Mouse (Mus musculus) urinary bladder, adult 18-20 months (tissue): ENCODE results near the gene Parp16.
"Not testable (repeated sequence)": the region's sequence is repeated elsewhere in the genome, so short reads cannot be mapped to it uniquely, and the experiment has no call there.

Experiments used
- DNase-seq, 2 experiments: peaks; one replicate each; pipeline ENCODE4 v3.0.0; 2022; ENCODE audit warnings: low spot score in 2 of 2, mixed read lengths in 2 of 2

Parp16 gene

GRCm38 (mm10) chr9:65241973-65242372, 46.8 kb downstream of the Parp16 start:
- DNase-seq = no peak

- DNase-seq = no peak
These were observed 48.1 kb downstream of the Parp16 start for GRCm38 (mm10) chr9:65243249-65243648.

- DNase-seq = no peak
These were observed 49.1 kb downstream of the Parp16 start for GRCm38 (mm10) chr9:65244036-65244806.

- DNase-seq = no peak
These were observed 52.6 kb downstream of the Parp16 start for GRCm38 (mm10) chr9:65247502-65248376.

GRCm38 (mm10) chr9:65248377-65248690, 53.2 kb downstream of the Parp16 start:
- no peak for DNase-seq

GRCm38 (mm10) chr9:65252026-65252425, 56.9 kb downstream of the Parp16 start:
- no peak for DNase-seq

GRCm38 (mm10) chr9:65255906-65256600, 60.9 kb downstream of the Parp16 start:
- no peak for DNase-seq

- DNase-seq = no peak
These were observed 62.2 kb downstream of the Parp16 start for GRCm38 (mm10) chr9:65257218-65257910.

GRCm38 (mm10) chr9:65259366-65259765, 64.2 kb downstream of the Parp16 start:
- DNase-seq = no peak

GRCm38 (mm10) chr9:65261591-65262230, 66.6 kb downstream of the Parp16 start:
- no peak for DNase-seq

GRCm38 (mm10) chr9:65262641-65263120, 67.5 kb downstream of the Parp16 start:
- no peak for DNase-seq

- no peak for DNase-seq
These were observed 69.8 kb downstream of the Parp16 start, which contains the start of gene Cilp for GRCm38 (mm10) chr9:65264959-65265358. Cilp (plus strand) TSS chr9:65265180.

- no peak for DNase-seq
These were observed 72.8 kb downstream of the Parp16 start for GRCm38 (mm10) chr9:65267742-65268515.

- DNase-seq = no peak
These were observed 78.1 kb downstream of the Parp16 start for GRCm38 (mm10) chr9:65273048-65273809.

- DNase-seq = no peak
These were observed 78.7 kb downstream of the Parp16 start for GRCm38 (mm10) chr9:65273873-65274272.

- DNase-seq = not testable (repeated sequence)
These were observed 79.7 kb downstream of the Parp16 start for GRCm38 (mm10) chr9:65274851-65275250.

GRCm38 (mm10) chr9:65275810-65276530, 80.8 kb downstream of the Parp16 start:
- DNase-seq = no peak

- no peak for DNase-seq
These were observed 86.5 kb downstream of the Parp16 start for GRCm38 (mm10) chr9:65281536-65282151.
